Mouse (Mus musculus): ENCODE measurements around the gene Eri2. TPM values are rescaled to one million over a fixed set of nuclear protein-coding genes. Genes with fewer than 3 reads are reported as not detected.

Eri2 gene
- polyA plus RNA-seq, 1 experiment from 2014 or later = 27.5 TPM

DNA sequence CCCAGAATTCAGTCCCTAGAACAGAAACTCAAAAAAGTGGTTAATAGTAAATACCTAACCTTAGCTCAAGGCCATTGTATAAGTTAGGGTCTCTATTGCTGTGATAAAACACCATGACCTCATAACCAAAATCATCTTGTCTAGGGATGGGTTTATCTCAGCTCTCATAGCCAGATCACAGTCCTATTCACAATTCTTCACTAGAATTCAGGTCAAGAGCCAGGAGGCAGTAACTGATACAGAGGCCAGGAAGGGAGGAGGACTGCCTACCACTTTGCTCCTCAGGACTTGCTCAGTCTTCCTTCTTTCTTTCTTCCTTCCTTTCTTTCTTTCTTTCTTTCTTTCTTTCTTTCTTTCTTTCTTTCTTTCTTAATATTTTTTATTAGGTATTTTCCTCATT lies 1.5 kb upstream of the Eri2 start:
- H3K27ac ChIP-seq (ENCODE audit: low read length) = no peak overlapping the region
- peaks cover 3% of the 10 kb centered on the region for H3K36me3 ChIP-seq (ENCODE audit: control insufficient read depth, insufficient read depth, low read length)
- peak overlapping the region; percentile 72 for H3K4me3 ChIP-seq (ENCODE audit: low read depth, low read length)
- H3K27me3 ChIP-seq (ENCODE audit: control insufficient read depth, insufficient read depth, low read length) = no peaks in the 10 kb centered on the region
- H3K9me3 ChIP-seq (ENCODE audit: control insufficient read depth, low read depth, low read length) = no peaks in the 10 kb centered on the region
- peak overlapping the region; percentile 43 for H3K4me2 ChIP-seq (replicated peaks; ENCODE audit: low read depth, low read length)
- ATAC-seq (ENCODE audit: insufficient number of reproducible peaks, insufficient read depth, low FRiP score, low read depth) = no peak
- no peak overlapping the region for H3K9ac ChIP-seq (replicated peaks; ENCODE audit: low read depth, low read length)
- H3K4me1 ChIP-seq (ENCODE audit: control insufficient read depth, insufficient read depth, low read length) = peaks cover 5% of the 10 kb centered on the region; the same call in 1 of the 2 replicates

- peaks cover 10% of the 10 kb centered on the region for H3K36me3 ChIP-seq (ENCODE audit: control insufficient read depth, insufficient read depth, low read length)
- WGBS = under 1% methylated on average over 21 of the region's 21 CpGs
- peak overlapping the region; percentile 72 for H3K4me3 ChIP-seq (ENCODE audit: low read depth, low read length)
- peak; percentile 59 for ATAC-seq (ENCODE audit: insufficient number of reproducible peaks, insufficient read depth, low FRiP score, low read depth)
- H3K4me1 ChIP-seq (ENCODE audit: control insufficient read depth, insufficient read depth, low read length) = peaks cover 5% of the 10 kb centered on the region; the same call in 1 of the 2 replicates
- peak overlapping the region; percentile 69 for H3K9ac ChIP-seq (replicated peaks; ENCODE audit: low read depth, low read length)
- peak overlapping the region; percentile 77 for H3K4me2 ChIP-seq (replicated peaks; ENCODE audit: low read depth, low read length)
- no peaks in the 10 kb centered on the region for H3K27me3 ChIP-seq (ENCODE audit: control insufficient read depth, insufficient read depth, low read length)
- H3K27ac ChIP-seq (ENCODE audit: low read length) = peak overlapping the region; percentile 84
- H3K9me3 ChIP-seq (ENCODE audit: control insufficient read depth, low read depth, low read length) = no peaks in the 10 kb centered on the region
Observed at GRCm38 (mm10) chr7:119794251-119794638, 387 bp upstream of the Eri2 start.

- H3K4me1 ChIP-seq (ENCODE audit: control insufficient read depth, insufficient read depth, low read length) = no peaks in the 10 kb centered on the region
- WGBS = 82% methylated on average over 3 of the region's 3 CpGs
Observed at GRCm38 (mm10) chr7:119789024-119789423, 4.8 kb downstream of the Eri2 start.

GRCm38 (mm10) chr7:119784908-119785307 lies 8.9 kb downstream of the Eri2 start:
- ATAC-seq (ENCODE audit: insufficient number of reproducible peaks, insufficient read depth, low FRiP score, low read depth) = no peak

More at GRCm38 (mm10) chr7:119789024-119789423, 4.8 kb downstream of the Eri2 start:
- H3K9me3 ChIP-seq (ENCODE audit: control insufficient read depth, low read depth, low read length) = no peaks in the 10 kb centered on the region
- no peaks in the 10 kb centered on the region for H3K27me3 ChIP-seq (ENCODE audit: control insufficient read depth, insufficient read depth, low read length)
- ATAC-seq (ENCODE audit: insufficient number of reproducible peaks, insufficient read depth, low FRiP score, low read depth) = no peak
- H3K9ac ChIP-seq (replicated peaks; ENCODE audit: low read depth, low read length) = no peak overlapping the region
- no peak overlapping the region for H3K27ac ChIP-seq (ENCODE audit: low read length)
- peaks cover 46% of the 10 kb centered on the region for H3K36me3 ChIP-seq (ENCODE audit: control insufficient read depth, insufficient read depth, low read length)
- no peak overlapping the region for H3K4me3 ChIP-seq (ENCODE audit: low read depth, low read length)
- H3K4me2 ChIP-seq (replicated peaks; ENCODE audit: low read depth, low read length) = no peak overlapping the region

GRCm38 (mm10) chr7:119783453-119783852 lies 10.4 kb downstream of the Eri2 start:
- Histone ChIP-seq H3K27me3 (ENCODE audit: control insufficient read depth, insufficient read depth, low read length) (no peaks in the 10 kb centered on the region), H3K4me1 (ENCODE audit: control insufficient read depth, insufficient read depth, low read length) (no peaks in the 10 kb centered on the region), H3K27ac (ENCODE audit: low read length) (no peak overlapping the region), H3K36me3 (ENCODE audit: control insufficient read depth, insufficient read depth, low read length) (peaks cover 37% of the 10 kb centered on the region), H3K4me2 (replicated peaks; ENCODE audit: low read depth, low read length) (no peak overlapping the region), H3K9me3 (ENCODE audit: control insufficient read depth, low read depth, low read length) (no peaks in the 10 kb centered on the region), H3K9ac (replicated peaks; ENCODE audit: low read depth, low read length) (no peak overlapping the region), H3K4me3 (ENCODE audit: low read depth, low read length) (no peak overlapping the region)
- 90% methylated on average over 2 of the region's 2 CpGs for WGBS
- no peak for ATAC-seq (ENCODE audit: insufficient number of reproducible peaks, insufficient read depth, low FRiP score, low read depth)

More at GRCm38 (mm10) chr7:119784908-119785307, 8.9 kb downstream of the Eri2 start:
- no peak overlapping the region for H3K4me2 ChIP-seq (replicated peaks; ENCODE audit: low read depth, low read length)
- no peak overlapping the region for H3K4me3 ChIP-seq (ENCODE audit: low read depth, low read length)
- no peaks in the 10 kb centered on the region for H3K4me1 ChIP-seq (ENCODE audit: control insufficient read depth, insufficient read depth, low read length)
- no peak overlapping the region for H3K9ac ChIP-seq (replicated peaks; ENCODE audit: low read depth, low read length)
- H3K27me3 ChIP-seq (ENCODE audit: control insufficient read depth, insufficient read depth, low read length) = no peaks in the 10 kb centered on the region
- H3K36me3 ChIP-seq (ENCODE audit: control insufficient read depth, insufficient read depth, low read length) = peaks cover 51% of the 10 kb centered on the region
- no peaks in the 10 kb centered on the region for H3K9me3 ChIP-seq (ENCODE audit: control insufficient read depth, low read depth, low read length)
- 88% methylated on average over 5 of the region's 5 CpGs for WGBS
- H3K27ac ChIP-seq (ENCODE audit: low read length) = no peak overlapping the region

- no peaks in the 10 kb centered on the region for H3K27me3 ChIP-seq (ENCODE audit: control insufficient read depth, insufficient read depth, low read length)
- no peaks in the 10 kb centered on the region for H3K9me3 ChIP-seq (ENCODE audit: control insufficient read depth, low read depth, low read length)
- H3K4me2 ChIP-seq (replicated peaks; ENCODE audit: low read depth, low read length) = no peak overlapping the region
- H3K36me3 ChIP-seq (ENCODE audit: control insufficient read depth, insufficient read depth, low read length) = no peaks in the 10 kb centered on the region
- peak; percentile 63; the same call in 1 of the 2 replicates for ATAC-seq (ENCODE audit: insufficient number of reproducible peaks, insufficient read depth, low FRiP score, low read depth)
- no peak overlapping the region for H3K9ac ChIP-seq (replicated peaks; ENCODE audit: low read depth, low read length)
- no peak overlapping the region for H3K4me3 ChIP-seq (ENCODE audit: low read depth, low read length)
- WGBS = 75% methylated on average over 8 of the region's 8 CpGs
- H3K4me1 ChIP-seq (ENCODE audit: control insufficient read depth, insufficient read depth, low read length) = no peaks in the 10 kb centered on the region
- no peak overlapping the region for H3K27ac ChIP-seq (ENCODE audit: low read length)
Observed at GRCm38 (mm10) chr7:119769895-119770294, 24.0 kb downstream of the Eri2 start.

DNA sequence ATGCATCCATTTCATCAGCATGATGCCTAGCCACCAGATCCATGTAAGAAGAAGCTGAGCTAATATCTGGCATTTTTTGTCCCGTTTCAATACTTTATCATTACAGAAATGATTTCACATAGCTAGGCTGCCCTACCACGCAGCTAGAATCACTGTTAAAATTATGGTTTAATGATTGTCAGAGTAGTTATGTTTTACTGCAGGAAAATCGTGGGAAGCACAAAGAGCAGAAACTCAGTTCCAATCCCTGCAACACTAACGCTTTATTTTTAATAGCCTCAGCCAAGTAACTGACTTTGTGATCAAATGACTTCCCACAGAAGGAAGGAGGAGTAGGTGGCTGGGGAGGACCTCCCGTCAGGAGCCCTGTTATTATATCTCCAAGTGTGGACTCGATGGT lies 26.9 kb downstream of the Eri2 start:
- Histone ChIP-seq H3K9ac (replicated peaks; ENCODE audit: low read depth, low read length) (no peak overlapping the region), H3K27me3 (ENCODE audit: control insufficient read depth, insufficient read depth, low read length) (no peaks in the 10 kb centered on the region), H3K4me1 (ENCODE audit: control insufficient read depth, insufficient read depth, low read length) (no peaks in the 10 kb centered on the region), H3K4me2 (replicated peaks; ENCODE audit: low read depth, low read length) (no peak overlapping the region), H3K9me3 (ENCODE audit: control insufficient read depth, low read depth, low read length) (no peaks in the 10 kb centered on the region), H3K36me3 (ENCODE audit: control insufficient read depth, insufficient read depth, low read length) (no peaks in the 10 kb centered on the region), H3K27ac (ENCODE audit: low read length) (no peak overlapping the region), H3K4me3 (ENCODE audit: low read depth, low read length) (no peak overlapping the region)
- 75% methylated on average over 6 of the region's 6 CpGs for WGBS
- no peak for ATAC-seq (ENCODE audit: insufficient number of reproducible peaks, insufficient read depth, low FRiP score, low read depth)

GRCm38 (mm10) chr7:119764377-119764776 lies 29.5 kb downstream of the Eri2 start:
- Histone ChIP-seq H3K9ac (replicated peaks; ENCODE audit: low read depth, low read length) (no peak overlapping the region), H3K36me3 (ENCODE audit: control insufficient read depth, insufficient read depth, low read length) (no peaks in the 10 kb centered on the region), H3K27ac (ENCODE audit: low read length) (no peak overlapping the region), H3K4me3 (ENCODE audit: low read depth, low read length) (no peak overlapping the region), H3K4me1 (ENCODE audit: control insufficient read depth, insufficient read depth, low read length) (no peaks in the 10 kb centered on the region), H3K4me2 (replicated peaks; ENCODE audit: low read depth, low read length) (no peak overlapping the region), H3K27me3 (ENCODE audit: control insufficient read depth, insufficient read depth, low read length) (no peaks in the 10 kb centered on the region), H3K9me3 (ENCODE audit: control insufficient read depth, low read depth, low read length) (no peaks in the 10 kb centered on the region; the same call in 1 of the 2 replicates)
- WGBS = 91% methylated on average over 3 of the region's 3 CpGs
- ATAC-seq (ENCODE audit: insufficient number of reproducible peaks, insufficient read depth, low FRiP score, low read depth) = no peak

- Histone ChIP-seq H3K4me2 (replicated peaks; ENCODE audit: low read depth, low read length) (no peak overlapping the region), H3K4me1 (ENCODE audit: control insufficient read depth, insufficient read depth, low read length) (no peaks in the 10 kb centered on the region), H3K9me3 (ENCODE audit: control insufficient read depth, low read depth, low read length) (no peaks in the 10 kb centered on the region; the same call in 1 of the 2 replicates), H3K4me3 (ENCODE audit: low read depth, low read length) (no peak overlapping the region), H3K36me3 (ENCODE audit: control insufficient read depth, insufficient read depth, low read length) (no peaks in the 10 kb centered on the region), H3K27me3 (ENCODE audit: control insufficient read depth, insufficient read depth, low read length) (no peaks in the 10 kb centered on the region), H3K27ac (ENCODE audit: low read length) (no peak overlapping the region), H3K9ac (replicated peaks; ENCODE audit: low read depth, low read length) (no peak overlapping the region)
- ATAC-seq (ENCODE audit: insufficient number of reproducible peaks, insufficient read depth, low FRiP score, low read depth) = peak; percentile 67
- WGBS = 28% methylated on average over 4 of the region's 4 CpGs
Observed at GRCm38 (mm10) chr7:119762166-119762697, 31.6 kb downstream of the Eri2 start.
